Mouse (Mus musculus): ENCODE measurements around the gene D7Ertd443e. TPM values are rescaled to one million over a fixed set of nuclear protein-coding genes. Genes with fewer than 3 reads are reported as not detected.
A peak's percentile ranks its signal among the peaks of the same experiment; 100 is the strongest.

Gene D7Ertd443e
- total RNA-seq, 2 experiments from 2014 or later, result 3.5 TPM

- no peak for DNase-seq (ENCODE audit: extremely low spot score in 1 of 2, low spot score in 1 of 2)
Observed at GRCm38 (mm10) chr7:134230708-134231107, 154.8 kb downstream of the D7Ertd443e start.

GRCm38 (mm10) chr7:134229899-134230298 lies 155.6 kb downstream of the D7Ertd443e start:
- DNase-seq (ENCODE audit: extremely low spot score in 1 of 2, low spot score in 1 of 2), result no peak

- peak in 1 of 2 experiments; percentile 16 for DNase-seq (ENCODE audit: extremely low spot score in 1 of 2, low spot score in 1 of 2)
Observed at GRCm38 (mm10) chr7:134227773-134228455, 157.5 kb downstream of the D7Ertd443e start.

DNA sequence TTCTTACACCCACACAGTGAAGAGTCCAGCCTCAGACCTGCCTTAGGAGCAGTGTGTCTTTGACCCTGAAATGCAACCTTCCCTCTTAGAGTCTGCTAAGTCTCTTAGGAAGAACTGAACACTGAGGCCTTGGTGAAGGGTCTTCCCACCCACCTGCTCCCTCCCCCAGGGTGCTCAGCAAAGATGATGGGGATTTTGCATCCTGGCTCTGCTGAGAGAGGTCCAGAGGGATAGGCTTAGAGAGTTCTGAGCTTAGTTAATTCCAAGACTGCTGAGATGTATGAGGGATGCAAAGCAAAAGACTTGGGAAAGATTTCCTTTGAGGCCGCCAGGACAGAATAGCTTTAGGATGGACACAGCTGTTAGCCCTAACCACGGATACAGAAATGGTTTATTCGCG lies 158.4 kb downstream of the D7Ertd443e start:
- no peak for DNase-seq (ENCODE audit: extremely low spot score in 1 of 2, low spot score in 1 of 2)

GRCm38 (mm10) chr7:134226231-134226630 lies 159.2 kb downstream of the D7Ertd443e start:
- no peak for DNase-seq (ENCODE audit: extremely low spot score in 1 of 2, low spot score in 1 of 2)

GRCm38 (mm10) chr7:134224741-134225612 lies 160.5 kb downstream of the D7Ertd443e start:
- DNase-seq (ENCODE audit: extremely low spot score in 1 of 2, low spot score in 1 of 2), result peak; percentile 51 to 55

GRCm38 (mm10) chr7:134224421-134224740 lies 161.1 kb downstream of the D7Ertd443e start:
- DNase-seq (ENCODE audit: extremely low spot score in 1 of 2, low spot score in 1 of 2), result peak in 1 of 2 experiments; percentile 24

- peak; percentile 85 to 98 for DNase-seq (ENCODE audit: extremely low spot score in 1 of 2, low spot score in 1 of 2)
Observed at GRCm38 (mm10) chr7:134223444-134224161, 161.9 kb downstream of the D7Ertd443e start.

Other genes starting within 250 kb of the D7Ertd443e start
- 1 to 10 TPM; 8.1 to 8.7 TPM for gene Adam12, start 153.5 kb downstream of the D7Ertd443e start, total RNA-seq (2021)